Mouse (Mus musculus): ENCODE results near the gene Syt1. TPM values are rescaled to one million over a fixed set of nuclear protein-coding genes. Genes with fewer than 3 reads are reported as not detected.

Gene Syt1
- total RNA-seq, 1 experiment: 0.58 TPM

- Histone ChIP-seq H3K27ac (ENCODE audit: insufficient read depth, low read depth, low read length, poor library complexity, severe bottlenecking) (no peak overlapping the region), H3K9me3 (ENCODE audit: control insufficient read depth, insufficient read depth, low read depth, low read length) (no peaks in the 10 kb centered on the region), H3K36me3 (ENCODE audit: control insufficient read depth, insufficient read depth, low read length, poor library complexity, severe bottlenecking) (no peaks in the 10 kb centered on the region), H3K4me1 (ENCODE audit: control insufficient read depth in 2 of 2, insufficient read depth in 2 of 2, low read length in 2 of 2, poor library complexity in 1 of 2) (no peaks in the 10 kb centered on the region), H3K9ac (ENCODE audit: insufficient read depth, low read depth, low read length, poor library complexity, severe bottlenecking) (no peak overlapping the region), H3K4me3 (ENCODE audit: insufficient read depth in 1 of 2, low read depth in 1 of 2, low read length in 2 of 2, poor library complexity in 1 of 2, severe bottlenecking in 1 of 2) (no peak overlapping the region)
- TF ChIP-seq CHD2 (IDR thresholded peaks at IDR 0.05; ENCODE audit: low read depth, low read length) (no peak), HCFC1 (IDR thresholded peaks at IDR 0.05; ENCODE audit: borderline replicate concordance, insufficient read depth, low read length) (no peak), ZC3H11A (IDR thresholded peaks at IDR 0.05; ENCODE audit: borderline replicate concordance, low read depth, low read length) (no peak), MAFK (IDR thresholded peaks at IDR 0.05; ENCODE audit: insufficient read depth, low read depth, low read length) (no peak), ZNF384 (IDR thresholded peaks at IDR 0.05; ENCODE audit: low read depth, low read length) (no peak)
- in situ Hi-C loops (cut with MboI; ENCODE audit: low sequenced_read_pairs in 2 of 2, unreplicated experiment in 2 of 2): loop anchor here in 1 of 2 experiments (25.0 kb wide), 1 partner anchor 1133 kb away; no protein-coding TSS in a partner anchor
- no peak for DNase-seq (ENCODE audit: low read depth, low spot score)
Observed at GRCm38 (mm10) chr10:108728961-108729360, 281.8 kb downstream of the Syt1 start.

GRCm38 (mm10) chr10:108726391-108726790, 284.4 kb downstream of the Syt1 start:
- in situ Hi-C loops (cut with MboI; ENCODE audit: low sequenced_read_pairs in 2 of 2, unreplicated experiment in 2 of 2): loop anchor here in 1 of 2 experiments (25.0 kb wide), 1 partner anchor 1136 kb away; no protein-coding TSS in a partner anchor
- no peak overlapping the region for H3K27ac ChIP-seq (ENCODE audit: insufficient read depth, low read depth, low read length, poor library complexity, severe bottlenecking)
- no peaks in the 10 kb centered on the region for H3K4me1 ChIP-seq (ENCODE audit: control insufficient read depth in 2 of 2, insufficient read depth in 2 of 2, low read length in 2 of 2, poor library complexity in 1 of 2)
- no peaks in the 10 kb centered on the region for H3K9me3 ChIP-seq (ENCODE audit: control insufficient read depth, insufficient read depth, low read depth, low read length)
- TF ChIP-seq ZC3H11A (IDR thresholded peaks at IDR 0.05; ENCODE audit: borderline replicate concordance, low read depth, low read length): no peak
- TF ChIP-seq ZNF384 (IDR thresholded peaks at IDR 0.05; ENCODE audit: low read depth, low read length): no peak
- no peak for TF ChIP-seq MAFK (IDR thresholded peaks at IDR 0.05; ENCODE audit: insufficient read depth, low read depth, low read length)
- TF ChIP-seq CHD2 (IDR thresholded peaks at IDR 0.05; ENCODE audit: low read depth, low read length): no peak
- no peak for TF ChIP-seq HCFC1 (IDR thresholded peaks at IDR 0.05; ENCODE audit: borderline replicate concordance, insufficient read depth, low read length)
- no peak for DNase-seq (ENCODE audit: low read depth, low spot score)
- no peak overlapping the region for H3K4me3 ChIP-seq (ENCODE audit: insufficient read depth in 1 of 2, low read depth in 1 of 2, low read length in 2 of 2, poor library complexity in 1 of 2, severe bottlenecking in 1 of 2)
- no peaks in the 10 kb centered on the region for H3K36me3 ChIP-seq (ENCODE audit: control insufficient read depth, insufficient read depth, low read length, poor library complexity, severe bottlenecking)
- no peak overlapping the region for H3K9ac ChIP-seq (ENCODE audit: insufficient read depth, low read depth, low read length, poor library complexity, severe bottlenecking)

GRCm38 (mm10) chr10:108724878-108725277, 285.9 kb downstream of the Syt1 start:
- Histone ChIP-seq H3K4me3 (ENCODE audit: insufficient read depth in 1 of 2, low read depth in 1 of 2, low read length in 2 of 2, poor library complexity in 1 of 2, severe bottlenecking in 1 of 2) (no peak overlapping the region), H3K36me3 (ENCODE audit: control insufficient read depth, insufficient read depth, low read length, poor library complexity, severe bottlenecking) (no peaks in the 10 kb centered on the region), H3K9ac (ENCODE audit: insufficient read depth, low read depth, low read length, poor library complexity, severe bottlenecking) (no peak overlapping the region), H3K9me3 (ENCODE audit: control insufficient read depth, insufficient read depth, low read depth, low read length) (no peaks in the 10 kb centered on the region), H3K27ac (ENCODE audit: insufficient read depth, low read depth, low read length, poor library complexity, severe bottlenecking) (no peak overlapping the region), H3K4me1 (ENCODE audit: control insufficient read depth in 2 of 2, insufficient read depth in 2 of 2, low read length in 2 of 2, poor library complexity in 1 of 2) (no peaks in the 10 kb centered on the region)
- no peak for TF ChIP-seq ZNF384 (IDR thresholded peaks at IDR 0.05; ENCODE audit: low read depth, low read length)
- no peak for TF ChIP-seq HCFC1 (IDR thresholded peaks at IDR 0.05; ENCODE audit: borderline replicate concordance, insufficient read depth, low read length)
- no peak for TF ChIP-seq MAFK (IDR thresholded peaks at IDR 0.05; ENCODE audit: insufficient read depth, low read depth, low read length)
- no peak for TF ChIP-seq ZC3H11A (IDR thresholded peaks at IDR 0.05; ENCODE audit: borderline replicate concordance, low read depth, low read length)
- no peak for TF ChIP-seq CHD2 (IDR thresholded peaks at IDR 0.05; ENCODE audit: low read depth, low read length)
- in situ Hi-C loops (cut with MboI; ENCODE audit: low sequenced_read_pairs in 2 of 2, unreplicated experiment in 2 of 2): loop anchor here in 1 of 2 experiments (25.0 kb wide), 1 partner anchor 1137 kb away; no protein-coding TSS in a partner anchor
- DNase-seq (ENCODE audit: low read depth, low spot score): no peak

GRCm38 (mm10) chr10:108710514-108710913, 300.3 kb downstream of the Syt1 start:
- Histone ChIP-seq H3K27ac (ENCODE audit: insufficient read depth, low read depth, low read length, poor library complexity, severe bottlenecking) (no peak overlapping the region), H3K4me3 (ENCODE audit: insufficient read depth in 1 of 2, low read depth in 1 of 2, low read length in 2 of 2, poor library complexity in 1 of 2, severe bottlenecking in 1 of 2) (no peak overlapping the region), H3K36me3 (ENCODE audit: control insufficient read depth, insufficient read depth, low read length, poor library complexity, severe bottlenecking) (no peaks in the 10 kb centered on the region), H3K4me1 (ENCODE audit: control insufficient read depth in 2 of 2, insufficient read depth in 2 of 2, low read length in 2 of 2, poor library complexity in 1 of 2) (no peaks in the 10 kb centered on the region), H3K9ac (ENCODE audit: insufficient read depth, low read depth, low read length, poor library complexity, severe bottlenecking) (no peak overlapping the region), H3K9me3 (ENCODE audit: control insufficient read depth, insufficient read depth, low read depth, low read length) (no peaks in the 10 kb centered on the region)
- in situ Hi-C loops (cut with MboI; ENCODE audit: low sequenced_read_pairs in 2 of 2, unreplicated experiment in 2 of 2): no loop called here
- DNase-seq (ENCODE audit: low read depth, low spot score): no peak
- TF ChIP-seq MAFK (IDR thresholded peaks at IDR 0.05; ENCODE audit: insufficient read depth, low read depth, low read length) (no peak), ZNF384 (IDR thresholded peaks at IDR 0.05; ENCODE audit: low read depth, low read length) (no peak), CHD2 (IDR thresholded peaks at IDR 0.05; ENCODE audit: low read depth, low read length) (no peak), HCFC1 (IDR thresholded peaks at IDR 0.05; ENCODE audit: borderline replicate concordance, insufficient read depth, low read length) (no peak)

- DNase-seq (ENCODE audit: low read depth, low spot score): no peak
- in situ Hi-C loops (cut with MboI; ENCODE audit: low sequenced_read_pairs in 2 of 2, unreplicated experiment in 2 of 2): no loop called here
- Histone ChIP-seq H3K9ac (ENCODE audit: insufficient read depth, low read depth, low read length, poor library complexity, severe bottlenecking) (no peak overlapping the region), H3K9me3 (ENCODE audit: control insufficient read depth, insufficient read depth, low read depth, low read length) (no peaks in the 10 kb centered on the region), H3K4me3 (ENCODE audit: insufficient read depth in 1 of 2, low read depth in 1 of 2, low read length in 2 of 2, poor library complexity in 1 of 2, severe bottlenecking in 1 of 2) (no peak overlapping the region), H3K4me1 (ENCODE audit: control insufficient read depth in 2 of 2, insufficient read depth in 2 of 2, low read length in 2 of 2, poor library complexity in 1 of 2) (no peaks in the 10 kb centered on the region), H3K36me3 (ENCODE audit: control insufficient read depth, insufficient read depth, low read length, poor library complexity, severe bottlenecking) (no peaks in the 10 kb centered on the region), H3K27ac (ENCODE audit: insufficient read depth, low read depth, low read length, poor library complexity, severe bottlenecking) (no peak overlapping the region)
- TF ChIP-seq ZNF384 (IDR thresholded peaks at IDR 0.05; ENCODE audit: low read depth, low read length) (no peak), ZC3H11A (IDR thresholded peaks at IDR 0.05; ENCODE audit: borderline replicate concordance, low read depth, low read length) (no peak), MAFK (IDR thresholded peaks at IDR 0.05; ENCODE audit: insufficient read depth, low read depth, low read length) (no peak), CHD2 (IDR thresholded peaks at IDR 0.05; ENCODE audit: low read depth, low read length) (no peak), HCFC1 (IDR thresholded peaks at IDR 0.05; ENCODE audit: borderline replicate concordance, insufficient read depth, low read length) (no peak)
Observed at GRCm38 (mm10) chr10:108705658-108706057, 305.1 kb downstream of the Syt1 start.
